Mouse (Mus musculus): ENCODE measurements around the gene Olfr588-ps1. TPM values are rescaled to one million over a fixed set of nuclear protein-coding genes. Genes with fewer than 3 reads are reported as not detected.
A peak's percentile ranks its signal among the peaks of the same experiment; 100 is the strongest.

Gene Olfr588-ps1
- not detected in 2 replicates for polyA plus RNA-seq (2011; ENCODE audit: insufficient read depth, insufficient read length, low read depth, missing spikeins)

GRCm38 (mm10) chr7:103140579-103140978, at the start of gene Olfr588-ps1:
Gene Olfr588-ps1 (plus strand): TSS chr7:103140879.
- no peaks in the 10 kb centered on the region for H3K36me3 ChIP-seq (ENCODE audit: control insufficient read depth, insufficient read depth, low read length, poor library complexity, severe bottlenecking)

DNA sequence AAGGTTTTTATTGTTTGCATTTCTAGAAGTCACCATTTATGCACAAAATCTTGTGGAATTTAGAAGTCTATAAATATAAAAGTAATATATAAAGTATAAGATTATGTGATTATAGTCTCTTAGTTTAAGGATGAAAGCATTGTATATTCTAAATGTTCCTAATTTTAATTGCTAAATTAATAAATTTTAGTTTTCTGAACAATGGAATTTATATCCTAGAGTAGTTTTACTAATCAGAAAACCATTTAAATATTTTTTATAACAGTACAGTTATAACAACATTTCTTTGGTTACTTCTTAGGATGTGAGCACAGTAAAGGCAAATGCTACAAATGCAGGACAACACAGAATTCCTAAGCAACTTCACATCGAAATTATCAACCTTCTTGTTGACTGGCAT, 43.3 kb upstream of the Olfr588-ps1 start, which contains the start of gene Olfr585:
TSS of gene Olfr585 (plus strand) at position 301 of the 400 bp plus-strand sequence.
- no peaks in the 10 kb centered on the region for H3K36me3 ChIP-seq (ENCODE audit: control insufficient read depth, insufficient read depth, low read length, poor library complexity, severe bottlenecking)
- no peak for TF ChIP-seq EP300 (IDR thresholded peaks at IDR 0.05; ENCODE audit: insufficient read depth, low read depth, low read length)
- TF ChIP-seq CTCF (IDR thresholded peaks at IDR 0.05; ENCODE audit: low read depth, low read length), result no peak
- no peak for TF ChIP-seq POLR2A (IDR thresholded peaks at IDR 0.05; ENCODE audit: insufficient read depth, low read length)
- H3K27me3 ChIP-seq (ENCODE audit: control insufficient read depth, insufficient read depth, low read length, poor library complexity, severe bottlenecking), result no peaks in the 10 kb centered on the region
- H3K27ac ChIP-seq (ENCODE audit: insufficient read depth, low read length), result no peak within 1 kb of the TSS
- H3K9ac ChIP-seq (ENCODE audit: low read depth, poor library complexity, severe bottlenecking), result no peak within 1 kb of the TSS
- H3K4me1 ChIP-seq (ENCODE audit: control insufficient read depth, insufficient read depth, low read length), result no peaks in the 10 kb centered on the region
- H3K9me3 ChIP-seq (replicated peaks; ENCODE audit: control insufficient read depth, insufficient read depth, low read length, poor library complexity, severe bottlenecking), result peaks cover 7% of the 10 kb centered on the region
- H3K4me3 ChIP-seq (ENCODE audit: low read depth, low read length), result no peak within 1 kb of the TSS

More at GRCm38 (mm10) chr7:103140579-103140978, at the start of gene Olfr588-ps1:
- Histone ChIP-seq H3K27ac (ENCODE audit: insufficient read depth, low read length) (no peak within 1 kb of the TSS), H3K4me1 (ENCODE audit: control insufficient read depth, insufficient read depth, low read length) (no peaks in the 10 kb centered on the region), H3K4me3 (ENCODE audit: low read depth, low read length) (no peak within 1 kb of the TSS), H3K27me3 (ENCODE audit: control insufficient read depth, insufficient read depth, low read length, poor library complexity, severe bottlenecking) (no peaks in the 10 kb centered on the region), H3K9ac (ENCODE audit: low read depth, poor library complexity, severe bottlenecking) (no peak within 1 kb of the TSS), H3K9me3 (replicated peaks; ENCODE audit: control insufficient read depth, insufficient read depth, low read length, poor library complexity, severe bottlenecking) (no peaks in the 10 kb centered on the region)
- no peak for TF ChIP-seq CTCF (IDR thresholded peaks at IDR 0.05; ENCODE audit: low read depth, low read length)
- no peak for TF ChIP-seq POLR2A (IDR thresholded peaks at IDR 0.05; ENCODE audit: insufficient read depth, low read length)

GRCm38 (mm10) chr7:103119406-103119805, 21.3 kb upstream of the Olfr588-ps1 start:
- Histone ChIP-seq H3K9me3 (replicated peaks; ENCODE audit: control insufficient read depth, insufficient read depth, low read length, poor library complexity, severe bottlenecking) (no peaks in the 10 kb centered on the region), H3K27me3 (ENCODE audit: control insufficient read depth, insufficient read depth, low read length, poor library complexity, severe bottlenecking) (no peaks in the 10 kb centered on the region), H3K9ac (ENCODE audit: low read depth, poor library complexity, severe bottlenecking) (no peak overlapping the region), H3K36me3 (ENCODE audit: control insufficient read depth, insufficient read depth, low read length, poor library complexity, severe bottlenecking) (no peaks in the 10 kb centered on the region), H3K4me3 (ENCODE audit: low read depth, low read length) (no peak overlapping the region), H3K27ac (ENCODE audit: insufficient read depth, low read length) (no peak overlapping the region), H3K4me1 (ENCODE audit: control insufficient read depth, insufficient read depth, low read length) (no peaks in the 10 kb centered on the region)
- no peak for TF ChIP-seq EP300 (IDR thresholded peaks at IDR 0.05; ENCODE audit: insufficient read depth, low read depth, low read length)
- TF ChIP-seq POLR2A (IDR thresholded peaks at IDR 0.05; ENCODE audit: insufficient read depth, low read length), result no peak
- peak; percentile 41 for TF ChIP-seq CTCF (IDR thresholded peaks at IDR 0.05; ENCODE audit: low read depth, low read length)

DNA sequence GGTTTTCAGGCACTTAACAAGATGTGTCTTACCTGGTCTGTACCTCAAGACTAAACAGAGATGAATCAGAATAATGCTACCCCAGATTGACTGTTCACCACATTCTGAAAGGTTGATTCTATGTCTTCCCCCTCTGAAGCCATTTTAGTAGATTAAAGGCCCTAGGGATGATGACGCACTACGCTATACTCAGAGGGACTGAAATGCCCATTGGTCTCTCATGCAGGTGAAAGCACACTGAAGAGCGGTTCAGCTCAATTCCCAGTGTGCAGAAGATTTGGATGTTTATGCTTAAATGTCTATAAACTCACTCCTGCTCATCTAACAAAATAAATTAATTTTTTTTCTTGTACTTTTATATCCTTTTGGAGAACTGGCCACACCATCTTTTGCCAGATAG, 15.1 kb upstream of the Olfr588-ps1 start, which contains the start of gene Olfr586:
TSS of gene Olfr586 (minus strand) at position 101 of the 400 bp plus-strand sequence.
- H3K27ac ChIP-seq (ENCODE audit: insufficient read depth, low read length), result no peak within 1 kb of the TSS
- TF ChIP-seq CTCF (IDR thresholded peaks at IDR 0.05; ENCODE audit: low read depth, low read length) (no peak), POLR2A (IDR thresholded peaks at IDR 0.05; ENCODE audit: insufficient read depth, low read length) (no peak), EP300 (IDR thresholded peaks at IDR 0.05; ENCODE audit: insufficient read depth, low read depth, low read length) (no peak)
- no peaks in the 10 kb centered on the region for H3K4me1 ChIP-seq (ENCODE audit: control insufficient read depth, insufficient read depth, low read length)
- H3K36me3 ChIP-seq (ENCODE audit: control insufficient read depth, insufficient read depth, low read length, poor library complexity, severe bottlenecking), result no peaks in the 10 kb centered on the region
- no peaks in the 10 kb centered on the region for H3K27me3 ChIP-seq (ENCODE audit: control insufficient read depth, insufficient read depth, low read length, poor library complexity, severe bottlenecking)
- H3K9ac ChIP-seq (ENCODE audit: low read depth, poor library complexity, severe bottlenecking), result no peak within 1 kb of the TSS
- no peak within 1 kb of the TSS for H3K4me3 ChIP-seq (ENCODE audit: low read depth, low read length)
- H3K9me3 ChIP-seq (replicated peaks; ENCODE audit: control insufficient read depth, insufficient read depth, low read length, poor library complexity, severe bottlenecking), result no peaks in the 10 kb centered on the region

- no peaks in the 10 kb centered on the region for H3K9me3 ChIP-seq (replicated peaks; ENCODE audit: control insufficient read depth, insufficient read depth, low read length, poor library complexity, severe bottlenecking)
- no peak for TF ChIP-seq CTCF (IDR thresholded peaks at IDR 0.05; ENCODE audit: low read depth, low read length)
- no peak for TF ChIP-seq POLR2A (IDR thresholded peaks at IDR 0.05; ENCODE audit: insufficient read depth, low read length)
- no peak for TF ChIP-seq EP300 (IDR thresholded peaks at IDR 0.05; ENCODE audit: insufficient read depth, low read depth, low read length)
- no peaks in the 10 kb centered on the region for H3K36me3 ChIP-seq (ENCODE audit: control insufficient read depth, insufficient read depth, low read length, poor library complexity, severe bottlenecking)
- H3K27ac ChIP-seq (ENCODE audit: insufficient read depth, low read length), result no peak within 1 kb of the TSS
- no peaks in the 10 kb centered on the region for H3K4me1 ChIP-seq (ENCODE audit: control insufficient read depth, insufficient read depth, low read length)
- no peak within 1 kb of the TSS for H3K4me3 ChIP-seq (ENCODE audit: low read depth, low read length)
- no peaks in the 10 kb centered on the region for H3K27me3 ChIP-seq (ENCODE audit: control insufficient read depth, insufficient read depth, low read length, poor library complexity, severe bottlenecking)
- no peak within 1 kb of the TSS for H3K9ac ChIP-seq (ENCODE audit: low read depth, poor library complexity, severe bottlenecking)
Measured at GRCm38 (mm10) chr7:103156256-103156655, 15.6 kb downstream of the Olfr588-ps1 start, which contains the start of gene Olfr589. Gene Olfr589 (minus strand): TSS chr7:103156356.

- Histone ChIP-seq H3K9ac (ENCODE audit: low read depth, poor library complexity, severe bottlenecking) (no peak overlapping the region), H3K27ac (ENCODE audit: insufficient read depth, low read length) (no peak overlapping the region), H3K9me3 (replicated peaks; ENCODE audit: control insufficient read depth, insufficient read depth, low read length, poor library complexity, severe bottlenecking) (no peaks in the 10 kb centered on the region), H3K4me1 (ENCODE audit: control insufficient read depth, insufficient read depth, low read length) (no peaks in the 10 kb centered on the region), H3K4me3 (ENCODE audit: low read depth, low read length) (no peak overlapping the region), H3K27me3 (ENCODE audit: control insufficient read depth, insufficient read depth, low read length, poor library complexity, severe bottlenecking) (no peaks in the 10 kb centered on the region), H3K36me3 (ENCODE audit: control insufficient read depth, insufficient read depth, low read length, poor library complexity, severe bottlenecking) (no peaks in the 10 kb centered on the region)
- TF ChIP-seq CTCF (IDR thresholded peaks at IDR 0.05; ENCODE audit: low read depth, low read length), result no peak
- no peak for TF ChIP-seq EP300 (IDR thresholded peaks at IDR 0.05; ENCODE audit: insufficient read depth, low read depth, low read length)
- no peak for TF ChIP-seq POLR2A (IDR thresholded peaks at IDR 0.05; ENCODE audit: insufficient read depth, low read length)
Measured at GRCm38 (mm10) chr7:103169697-103170096, 29.0 kb downstream of the Olfr588-ps1 start.

All from ES-Bruce4 (cell line).